Mouse (Mus musculus): Measurements from ENCODE around the gene Tmco1.

DNA sequence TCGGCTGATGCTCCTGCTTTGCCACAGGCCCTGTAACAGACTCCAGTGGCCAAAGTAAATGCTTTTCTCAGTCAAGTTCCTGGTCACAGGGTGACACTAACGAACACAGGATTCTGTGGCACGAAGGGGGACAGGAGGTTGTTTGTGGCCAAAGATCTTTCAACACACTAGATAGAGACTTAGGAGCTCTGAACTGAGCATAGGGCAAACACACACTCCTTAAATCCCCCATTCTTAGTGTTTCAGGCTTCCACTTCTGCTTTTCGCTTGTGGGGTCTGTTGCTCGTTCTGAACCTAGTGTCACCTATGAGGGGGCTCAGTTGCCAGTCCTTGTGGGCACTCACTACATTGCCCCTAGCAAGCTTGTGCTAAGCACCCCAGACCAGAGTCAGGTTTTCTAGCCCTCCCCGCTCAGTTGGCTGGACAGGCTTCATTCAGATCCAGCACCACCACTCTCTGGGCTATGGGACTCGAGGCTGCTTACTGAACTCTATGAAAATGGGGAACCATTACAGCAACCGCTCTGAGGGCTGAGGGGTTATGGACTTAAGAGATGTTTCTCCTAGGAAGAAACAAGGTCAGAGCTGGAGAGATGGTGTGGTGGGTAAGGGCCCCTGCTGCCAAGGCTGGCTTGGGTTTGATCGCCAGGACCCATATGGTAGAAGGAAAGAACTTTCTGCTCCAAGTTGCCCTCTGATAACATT is 39.7 kb upstream of the Tmco1 start:
- TF ChIP-seq POLR2A (IDR thresholded peaks at IDR 0.05; ENCODE audit: insufficient read depth, low read depth, low read length): no peak
- TF ChIP-seq CTCF (IDR thresholded peaks at IDR 0.05): no peak
